Mouse (Mus musculus) cortical plate, adult 2 months (tissue): ENCODE measurements around the gene Gpkow. TPM values are rescaled to one million over a fixed set of nuclear protein-coding genes. Genes with fewer than 3 reads are reported as not detected.
A peak's percentile ranks its signal among the peaks of the same experiment; 100 is the strongest.

Source experiments
- H3K27ac ChIP-seq: fragments of 200-500 bp; 2 replicates; pipeline ENCODE4 v1.5.1; 2012; ENCODE audit warnings: low read length, control low read depth, inconsistent platforms; ENCODE audit not compliant: insufficient read depth
- H3K4me1 ChIP-seq: fragments of 200-500 bp; 2 replicates; pipeline ENCODE4 v1.6.1; 2011; ENCODE audit warnings: low read length; ENCODE audit not compliant: control insufficient read depth, insufficient read depth
- H3K4me3 ChIP-seq: fragments of 200-500 bp; 2 replicates; pipeline ENCODE4 v1.5.1; 2011; ENCODE audit warnings: mild to moderate bottlenecking, low read length, control low read depth; ENCODE audit not compliant: insufficient read depth
- CTCF ChIP-seq: fragments of 200-500 bp; IDR thresholded peaks from 2 replicates; pipeline ENCODE4 v1.5.1; 2011; ENCODE audit warnings: mild to moderate bottlenecking, control low read depth, low read length; ENCODE audit not compliant: insufficient read depth; ENCODE audit errors: extremely low read depth
- POLR2A ChIP-seq: fragments of 200-500 bp; IDR thresholded peaks from 2 replicates; pipeline ENCODE4 v1.6.1; 2011; ENCODE audit warnings: mild to moderate bottlenecking, low read length, control low read depth; ENCODE audit not compliant: insufficient read depth; ENCODE audit errors: extremely low read depth
- polyA plus RNA-seq: library from polyadenylated mRNA; depleted of rRNA; stranded (reverse); fragments of >200 nt; gene quantifications from 2 replicates; pipeline ENCODE4 v1.2.3, GENCODE M21; 2012

Gpkow gene
- polyA plus RNA-seq, 1 experiment, result 26.7 TPM

GRCm38 (mm10) chrX:7722691-7723090 lies 25.8 kb downstream of the Gpkow start:
- TF ChIP-seq POLR2A, result no peak
- Histone ChIP-seq H3K4me1 (no peaks in the 10 kb centered on the region), H3K4me3 (peak overlapping the region; percentile 85), H3K27ac (no peak overlapping the region)

GRCm38 (mm10) chrX:7724135-7724534 lies 27.2 kb downstream of the Gpkow start:
- no peak overlapping the region for H3K27ac ChIP-seq
- TF ChIP-seq POLR2A (no peak), CTCF (no peak)
- H3K4me1 ChIP-seq, result no peaks in the 10 kb centered on the region
- no peak overlapping the region for H3K4me3 ChIP-seq

GRCm38 (mm10) chrX:7725841-7726240 lies 28.9 kb downstream of the Gpkow start:
- Histone ChIP-seq H3K27ac (no peak overlapping the region), H3K4me3 (no peak overlapping the region), H3K4me1 (no peaks in the 10 kb centered on the region)
- TF ChIP-seq CTCF (no peak), POLR2A (no peak)

GRCm38 (mm10) chrX:7727176-7727575 lies 30.2 kb downstream of the Gpkow start:
- no peak overlapping the region for H3K27ac ChIP-seq
- TF ChIP-seq CTCF (no peak), POLR2A (no peak)
- no peak overlapping the region for H3K4me3 ChIP-seq
- H3K4me1 ChIP-seq, result no peaks in the 10 kb centered on the region

- Histone ChIP-seq H3K4me1 (no peaks in the 10 kb centered on the region), H3K27ac (no peak within 1 kb of the TSS; the same call in 1 of the 2 replicates), H3K4me3 (peak within 1 kb of the TSS; percentile 76)
- no peak for TF ChIP-seq CTCF
- no peak for TF ChIP-seq POLR2A
These were observed 31.4 kb downstream of the Gpkow start, which contains the start of gene Praf2 for GRCm38 (mm10) chrX:7728215-7728921. Gene Praf2, plus strand, starts transcription at chrX:7728439.

- no peak for TF ChIP-seq POLR2A
- TF ChIP-seq CTCF, result no peak
- peak overlapping the region; percentile 76 for H3K4me3 ChIP-seq
- H3K4me1 ChIP-seq, result no peaks in the 10 kb centered on the region
- H3K27ac ChIP-seq, result no peak overlapping the region
These were observed 32.0 kb downstream of the Gpkow start for GRCm38 (mm10) chrX:7728922-7729265.

GRCm38 (mm10) chrX:7733571-7734156 lies 36.7 kb downstream of the Gpkow start:
- Histone ChIP-seq H3K4me3 (no peak overlapping the region), H3K27ac (no peak overlapping the region), H3K4me1 (no peaks in the 10 kb centered on the region)
- no peak for TF ChIP-seq POLR2A
- TF ChIP-seq CTCF, result peak; percentile 19; the same call in 1 of the 2 replicates

GRCm38 (mm10) chrX:7739336-7740081 lies 42.6 kb downstream of the Gpkow start:
- TF ChIP-seq CTCF, result no peak
- TF ChIP-seq POLR2A, result no peak
- no peak overlapping the region for H3K27ac ChIP-seq
- H3K4me1 ChIP-seq, result no peaks in the 10 kb centered on the region
- H3K4me3 ChIP-seq, result no peak overlapping the region

GRCm38 (mm10) chrX:7740082-7740819 lies 43.3 kb downstream of the Gpkow start:
- no peaks in the 10 kb centered on the region for H3K4me1 ChIP-seq
- H3K27ac ChIP-seq, result no peak overlapping the region
- no peak overlapping the region for H3K4me3 ChIP-seq
- TF ChIP-seq CTCF, result no peak
- TF ChIP-seq POLR2A, result no peak

GRCm38 (mm10) chrX:7741103-7741502 lies 44.2 kb downstream of the Gpkow start:
- no peaks in the 10 kb centered on the region for H3K4me1 ChIP-seq
- TF ChIP-seq CTCF, result no peak
- TF ChIP-seq POLR2A, result no peak
- H3K4me3 ChIP-seq, result no peak overlapping the region
- H3K27ac ChIP-seq, result no peak overlapping the region
